Mouse (Mus musculus): Measurements from ENCODE around the gene Nap1l1. TPM values are rescaled to one million over a fixed set of nuclear protein-coding genes. Genes with fewer than 3 reads are reported as not detected.

Nap1l1 gene
- polyA plus RNA-seq, 1 experiment: 1,280 TPM

DNA sequence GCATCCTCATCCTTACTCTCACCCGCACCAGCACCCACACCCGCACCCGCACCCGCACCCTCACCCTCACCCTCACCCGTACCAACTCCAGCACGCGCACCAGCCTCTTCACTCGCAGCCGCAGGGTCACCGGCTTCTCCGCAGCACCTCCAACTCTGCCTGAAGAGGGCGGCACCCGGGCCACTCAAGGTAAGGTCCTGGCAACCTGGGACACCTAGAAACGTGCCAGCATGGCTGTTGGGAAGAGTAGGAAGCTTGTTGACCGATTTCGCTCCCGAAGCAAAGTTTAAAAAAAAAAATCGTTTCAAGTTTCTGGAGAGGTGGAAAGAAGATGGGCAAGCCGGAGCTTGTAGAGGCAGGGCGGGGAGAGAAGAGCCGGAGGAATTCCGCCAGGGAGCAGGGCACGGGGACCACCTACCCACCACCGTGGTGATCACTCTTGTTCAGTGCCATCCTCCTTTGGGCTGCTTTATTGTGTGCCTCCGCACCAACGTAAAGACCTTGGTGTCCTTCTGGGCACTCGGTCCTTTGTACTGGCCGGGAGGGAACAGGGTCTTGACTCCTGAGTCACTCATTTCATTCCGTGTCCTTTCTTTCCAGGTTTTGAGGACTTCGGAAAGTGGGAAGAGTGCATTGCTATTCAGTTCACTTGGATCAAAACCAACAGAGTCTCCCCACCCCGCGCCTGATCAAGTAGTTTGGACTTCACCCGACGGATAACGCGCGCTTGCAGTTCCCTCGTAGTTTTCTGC lies 34.6 kb downstream of the Nap1l1 start:
- H3K9ac ChIP-seq (ENCODE audit: low read depth, poor library complexity, severe bottlenecking): peak overlapping the region; percentile 74
- H3K4me1 ChIP-seq (ENCODE audit: control insufficient read depth, insufficient read depth, low read length): no peaks in the 10 kb centered on the region
- H3K27me3 ChIP-seq (ENCODE audit: control insufficient read depth, insufficient read depth, low read length, poor library complexity, severe bottlenecking): no peaks in the 10 kb centered on the region
- H3K27ac ChIP-seq (ENCODE audit: insufficient read depth, low read length): no peak overlapping the region
- no peaks in the 10 kb centered on the region for H3K9me3 ChIP-seq (replicated peaks; ENCODE audit: control insufficient read depth, insufficient read depth, low read length, poor library complexity, severe bottlenecking)
- TF ChIP-seq CTCF (IDR thresholded peaks at IDR 0.05; ENCODE audit: low read depth, low read length) (peak; percentile 54), EP300 (IDR thresholded peaks at IDR 0.05; ENCODE audit: insufficient read depth, low read depth, low read length) (no peak)
- H3K36me3 ChIP-seq (ENCODE audit: control insufficient read depth, insufficient read depth, low read length, poor library complexity, severe bottlenecking): no peaks in the 10 kb centered on the region
- peak overlapping the region; percentile 85 for H3K4me3 ChIP-seq (ENCODE audit: low read depth, low read length)

DNA sequence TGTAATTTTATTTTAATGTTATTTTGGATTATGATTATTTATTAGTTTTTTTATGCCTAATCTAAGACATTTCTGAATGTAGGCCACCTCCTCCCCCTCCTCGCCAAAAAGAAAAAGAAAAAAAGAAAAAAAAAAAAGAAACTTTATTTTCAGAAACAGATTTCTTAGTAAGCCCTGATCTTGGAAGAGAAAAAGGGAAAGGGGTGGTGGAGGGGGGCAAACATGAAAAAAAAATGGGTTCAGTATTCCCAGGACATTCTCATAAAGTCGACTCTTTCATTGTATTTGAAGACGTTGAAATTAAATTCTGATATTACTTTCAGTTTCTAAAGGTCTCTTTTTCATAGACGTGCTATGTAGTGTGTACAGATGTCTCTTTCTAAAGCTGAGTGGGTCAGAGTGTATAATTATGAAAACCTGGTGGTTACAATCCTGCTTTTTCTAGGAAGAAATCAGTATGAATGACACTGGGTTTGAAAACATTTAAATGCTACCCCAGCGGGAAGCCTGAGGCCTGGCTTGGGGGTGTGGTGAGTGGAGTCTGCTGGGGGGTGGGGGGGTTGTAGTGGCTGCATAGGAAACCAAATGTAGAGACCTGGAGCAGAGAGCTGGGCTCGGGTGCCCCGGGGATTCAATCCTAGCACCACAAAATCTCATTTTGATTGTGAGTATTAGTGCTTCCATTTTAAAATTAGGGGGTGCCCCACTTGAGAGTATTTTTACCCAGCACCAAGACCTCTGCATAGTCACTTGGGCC lies 35.5 kb downstream of the Nap1l1 start:
- Histone ChIP-seq H3K4me1 (ENCODE audit: control insufficient read depth, insufficient read depth, low read length) (no peaks in the 10 kb centered on the region), H3K4me3 (ENCODE audit: low read depth, low read length) (no peak overlapping the region), H3K36me3 (ENCODE audit: control insufficient read depth, insufficient read depth, low read length, poor library complexity, severe bottlenecking) (no peaks in the 10 kb centered on the region), H3K9me3 (replicated peaks; ENCODE audit: control insufficient read depth, insufficient read depth, low read length, poor library complexity, severe bottlenecking) (no peaks in the 10 kb centered on the region), H3K27me3 (ENCODE audit: control insufficient read depth, insufficient read depth, low read length, poor library complexity, severe bottlenecking) (no peaks in the 10 kb centered on the region), H3K9ac (ENCODE audit: low read depth, poor library complexity, severe bottlenecking) (peak overlapping the region; percentile 74; the same call in 1 of the 2 replicates), H3K27ac (ENCODE audit: insufficient read depth, low read length) (no peak overlapping the region)
- TF ChIP-seq POLR2A (IDR thresholded peaks at IDR 0.05; ENCODE audit: insufficient read depth, low read length): no peak

DNA sequence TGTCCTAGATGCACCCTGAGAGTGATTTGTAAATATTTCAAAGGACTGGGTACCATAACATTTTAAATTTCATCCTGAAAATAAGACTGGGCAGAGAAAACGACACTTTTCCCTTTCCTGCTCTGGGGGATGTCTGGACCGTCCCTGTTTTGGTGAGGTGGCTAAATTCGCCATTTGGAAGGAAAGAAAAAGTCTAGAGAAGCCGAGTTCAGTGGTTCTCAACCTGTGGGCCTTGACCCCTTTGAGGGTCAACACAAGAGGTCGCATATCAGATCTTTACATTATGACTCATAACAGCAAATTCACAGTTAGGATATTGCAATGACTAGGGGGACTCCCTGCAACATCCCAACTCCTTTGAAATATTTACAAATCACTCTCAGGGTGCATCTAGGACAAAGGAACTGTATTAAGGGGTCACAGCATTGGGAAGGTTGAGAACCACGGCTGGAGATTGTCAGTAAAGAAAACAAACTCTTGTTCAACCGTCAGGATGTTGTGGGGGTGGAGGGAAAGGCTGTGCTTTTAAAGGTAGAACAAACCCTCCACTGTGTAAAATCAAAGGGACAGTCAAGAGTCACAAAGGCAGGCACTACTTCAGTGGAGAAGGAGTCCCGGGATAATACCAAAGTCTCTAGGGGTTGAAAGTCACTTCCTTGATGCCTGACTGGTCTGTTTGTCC lies 36.2 kb downstream of the Nap1l1 start:
- H3K9me3 ChIP-seq (replicated peaks; ENCODE audit: control insufficient read depth, insufficient read depth, low read length, poor library complexity, severe bottlenecking): no peaks in the 10 kb centered on the region
- TF ChIP-seq POLR2A (IDR thresholded peaks at IDR 0.05; ENCODE audit: insufficient read depth, low read length): no peak
- no peak overlapping the region for H3K4me3 ChIP-seq (ENCODE audit: low read depth, low read length)
- no peaks in the 10 kb centered on the region for H3K36me3 ChIP-seq (ENCODE audit: control insufficient read depth, insufficient read depth, low read length, poor library complexity, severe bottlenecking)
- H3K9ac ChIP-seq (ENCODE audit: low read depth, poor library complexity, severe bottlenecking): no peak overlapping the region
- no peak overlapping the region for H3K27ac ChIP-seq (ENCODE audit: insufficient read depth, low read length)
- no peaks in the 10 kb centered on the region for H3K27me3 ChIP-seq (ENCODE audit: control insufficient read depth, insufficient read depth, low read length, poor library complexity, severe bottlenecking)
- no peaks in the 10 kb centered on the region for H3K4me1 ChIP-seq (ENCODE audit: control insufficient read depth, insufficient read depth, low read length)

DNA sequence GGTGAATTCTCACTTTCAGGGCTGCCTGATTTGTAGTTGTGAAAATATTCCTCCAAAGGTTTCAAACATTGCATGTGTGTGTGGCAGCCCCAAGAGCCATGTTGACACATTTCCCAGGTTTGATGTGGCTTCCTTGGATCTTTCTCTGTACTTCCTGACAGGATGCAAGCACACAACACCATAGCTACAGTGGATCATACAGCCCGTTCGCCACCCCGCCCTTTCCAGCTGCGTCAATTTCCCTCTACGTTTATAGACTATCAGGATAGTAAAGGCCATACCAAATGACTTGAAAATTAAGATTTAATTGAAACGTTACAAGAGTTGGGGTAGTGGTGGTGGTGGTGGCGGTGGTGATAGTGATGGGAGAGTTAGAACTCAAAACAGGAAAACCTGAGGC lies 37.0 kb downstream of the Nap1l1 start:
- H3K4me1 ChIP-seq (ENCODE audit: control insufficient read depth, insufficient read depth, low read length): no peaks in the 10 kb centered on the region
- no peaks in the 10 kb centered on the region for H3K36me3 ChIP-seq (ENCODE audit: control insufficient read depth, insufficient read depth, low read length, poor library complexity, severe bottlenecking)
- no peaks in the 10 kb centered on the region for H3K9me3 ChIP-seq (replicated peaks; ENCODE audit: control insufficient read depth, insufficient read depth, low read length, poor library complexity, severe bottlenecking)
- H3K27ac ChIP-seq (ENCODE audit: insufficient read depth, low read length): no peak overlapping the region
- no peak overlapping the region for H3K4me3 ChIP-seq (ENCODE audit: low read depth, low read length)
- no peak overlapping the region for H3K9ac ChIP-seq (ENCODE audit: low read depth, poor library complexity, severe bottlenecking)
- no peak for TF ChIP-seq EP300 (IDR thresholded peaks at IDR 0.05; ENCODE audit: insufficient read depth, low read depth, low read length)
- no peak for TF ChIP-seq POLR2A (IDR thresholded peaks at IDR 0.05; ENCODE audit: insufficient read depth, low read length)
- no peak for TF ChIP-seq CTCF (IDR thresholded peaks at IDR 0.05; ENCODE audit: low read depth, low read length)
- H3K27me3 ChIP-seq (ENCODE audit: control insufficient read depth, insufficient read depth, low read length, poor library complexity, severe bottlenecking): no peaks in the 10 kb centered on the region

DNA sequence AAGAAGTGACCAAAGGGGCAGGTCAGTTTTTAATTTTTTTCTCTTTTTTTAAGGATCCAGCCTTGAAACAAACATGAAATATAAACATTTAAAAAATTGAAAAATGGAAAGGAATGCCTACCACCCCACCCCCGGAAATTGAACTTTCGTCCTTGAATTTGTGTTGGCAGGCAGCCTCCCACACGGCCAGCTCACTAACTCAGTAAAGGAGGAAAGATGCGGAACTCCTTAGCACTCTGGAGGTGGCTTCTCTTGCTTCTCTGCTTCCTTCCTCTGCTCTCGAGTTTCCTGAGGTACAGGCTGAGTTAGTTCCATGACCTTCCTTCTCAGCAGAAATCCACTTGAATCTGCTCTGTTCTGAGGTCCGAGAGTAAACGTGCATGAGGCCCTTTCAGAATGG lies 37.8 kb downstream of the Nap1l1 start:
- TF ChIP-seq CTCF (IDR thresholded peaks at IDR 0.05; ENCODE audit: low read depth, low read length) (no peak), POLR2A (IDR thresholded peaks at IDR 0.05; ENCODE audit: insufficient read depth, low read length) (no peak), EP300 (IDR thresholded peaks at IDR 0.05; ENCODE audit: insufficient read depth, low read depth, low read length) (no peak)
- no peak overlapping the region for H3K27ac ChIP-seq (ENCODE audit: insufficient read depth, low read length)
- no peaks in the 10 kb centered on the region for H3K9me3 ChIP-seq (replicated peaks; ENCODE audit: control insufficient read depth, insufficient read depth, low read length, poor library complexity, severe bottlenecking)
- no peak overlapping the region for H3K9ac ChIP-seq (ENCODE audit: low read depth, poor library complexity, severe bottlenecking)
- no peaks in the 10 kb centered on the region for H3K4me1 ChIP-seq (ENCODE audit: control insufficient read depth, insufficient read depth, low read length)
- H3K27me3 ChIP-seq (ENCODE audit: control insufficient read depth, insufficient read depth, low read length, poor library complexity, severe bottlenecking): no peaks in the 10 kb centered on the region
- H3K4me3 ChIP-seq (ENCODE audit: low read depth, low read length): no peak overlapping the region
- no peaks in the 10 kb centered on the region for H3K36me3 ChIP-seq (ENCODE audit: control insufficient read depth, insufficient read depth, low read length, poor library complexity, severe bottlenecking)

DNA sequence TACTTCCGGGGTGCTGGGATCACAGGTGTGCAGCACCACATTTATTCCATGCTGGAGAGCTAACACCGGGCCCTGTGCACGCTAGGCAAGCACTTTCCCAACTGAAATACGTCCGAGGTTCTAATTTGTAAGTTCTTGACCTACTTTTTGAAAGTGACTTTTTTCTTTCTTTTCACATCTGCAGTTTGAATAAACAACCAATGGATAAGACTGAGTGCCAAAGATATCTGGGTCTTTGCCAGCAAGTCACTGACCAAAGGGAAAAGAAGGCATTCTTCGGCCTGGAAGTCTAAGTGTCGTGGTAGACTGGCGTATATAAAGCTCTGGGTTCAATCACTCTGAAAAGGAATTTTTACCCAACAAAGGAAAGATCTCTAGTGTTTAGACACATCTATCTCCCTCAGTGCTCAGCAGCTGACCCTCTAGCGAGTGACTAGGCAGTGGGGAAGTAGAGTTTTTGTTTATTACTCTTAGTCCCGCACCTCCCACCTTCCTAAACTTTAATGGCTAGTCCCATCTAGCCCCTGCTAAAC lies 39.1 kb downstream of the Nap1l1 start:
- Histone ChIP-seq H3K9me3 (replicated peaks; ENCODE audit: control insufficient read depth, insufficient read depth, low read length, poor library complexity, severe bottlenecking) (no peaks in the 10 kb centered on the region), H3K27ac (ENCODE audit: insufficient read depth, low read length) (no peak overlapping the region), H3K36me3 (ENCODE audit: control insufficient read depth, insufficient read depth, low read length, poor library complexity, severe bottlenecking) (no peaks in the 10 kb centered on the region), H3K27me3 (ENCODE audit: control insufficient read depth, insufficient read depth, low read length, poor library complexity, severe bottlenecking) (no peaks in the 10 kb centered on the region), H3K4me1 (ENCODE audit: control insufficient read depth, insufficient read depth, low read length) (no peaks in the 10 kb centered on the region), H3K4me3 (ENCODE audit: low read depth, low read length) (no peak overlapping the region), H3K9ac (ENCODE audit: low read depth, poor library complexity, severe bottlenecking) (no peak overlapping the region)
- TF ChIP-seq EP300 (IDR thresholded peaks at IDR 0.05; ENCODE audit: insufficient read depth, low read depth, low read length): no peak
- no peak for TF ChIP-seq CTCF (IDR thresholded peaks at IDR 0.05; ENCODE audit: low read depth, low read length)
- no peak for TF ChIP-seq POLR2A (IDR thresholded peaks at IDR 0.05; ENCODE audit: insufficient read depth, low read length)
